Mouse (Mus musculus): Measurements from ENCODE around the gene Rnf26. TPM values are rescaled to one million over a fixed set of nuclear protein-coding genes. Genes with fewer than 3 reads are reported as not detected.

The Rnf26 gene
- polyA plus RNA-seq, 1 experiment from 2014 or later, result 35.2 TPM

DNA sequence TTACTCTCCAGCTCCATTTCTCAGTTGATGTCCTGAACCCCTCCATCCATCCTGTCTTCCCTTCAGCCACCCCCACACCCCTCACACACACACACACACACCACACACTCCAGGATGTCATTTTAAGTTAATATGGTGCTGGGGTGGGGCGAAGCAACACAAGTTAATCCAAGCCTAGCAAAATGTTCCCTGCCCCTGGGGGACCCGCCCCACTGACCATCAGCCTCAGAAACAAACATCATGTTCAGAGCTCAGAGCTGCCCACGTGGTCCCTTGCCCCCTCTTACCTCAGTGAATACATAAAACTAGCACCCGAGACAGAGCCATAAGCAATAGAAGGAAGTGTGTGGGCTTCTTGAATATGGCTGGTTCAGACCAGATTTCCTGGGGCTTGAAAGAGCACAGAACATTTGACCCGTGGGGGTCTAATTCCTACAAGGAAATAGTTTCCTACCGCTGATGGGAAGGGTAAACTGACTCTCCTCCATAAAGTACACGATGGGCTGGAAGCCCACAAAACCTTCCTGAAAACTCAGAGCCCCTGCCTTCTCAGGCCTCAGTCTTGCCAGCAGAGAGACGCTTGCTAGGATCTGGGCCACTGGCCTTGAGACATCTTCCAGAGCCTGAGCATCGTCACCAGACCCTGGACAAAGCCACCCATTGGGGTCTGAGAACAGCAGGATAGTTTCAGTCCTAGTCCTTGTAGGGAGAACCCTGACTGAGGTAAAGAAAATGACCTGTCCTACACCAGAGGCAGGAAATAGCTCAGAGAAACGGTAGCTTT lies 33.1 kb downstream of the Rnf26 start:
- no peaks in the 10 kb centered on the region for H3K36me3 ChIP-seq (replicated peaks)
- H3K4me1 ChIP-seq (replicated peaks), result peaks cover 20% of the 10 kb centered on the region
- no peaks in the 10 kb centered on the region for H3K9me3 ChIP-seq (replicated peaks)
- no peak for ATAC-seq (ENCODE audit: insufficient read depth)
- no peak overlapping the region for H3K27ac ChIP-seq (replicated peaks)
- H3K4me2 ChIP-seq, result no peak overlapping the region
- peaks cover 46% of the 10 kb centered on the region for H3K27me3 ChIP-seq
- H3K9ac ChIP-seq, result no peak overlapping the region
- WGBS (ENCODE audit: insufficient replicate concordance), result 38% methylated on average over 10 of the region's 10 CpGs
- H3K4me3 ChIP-seq (replicated peaks), result no peak overlapping the region

DNA sequence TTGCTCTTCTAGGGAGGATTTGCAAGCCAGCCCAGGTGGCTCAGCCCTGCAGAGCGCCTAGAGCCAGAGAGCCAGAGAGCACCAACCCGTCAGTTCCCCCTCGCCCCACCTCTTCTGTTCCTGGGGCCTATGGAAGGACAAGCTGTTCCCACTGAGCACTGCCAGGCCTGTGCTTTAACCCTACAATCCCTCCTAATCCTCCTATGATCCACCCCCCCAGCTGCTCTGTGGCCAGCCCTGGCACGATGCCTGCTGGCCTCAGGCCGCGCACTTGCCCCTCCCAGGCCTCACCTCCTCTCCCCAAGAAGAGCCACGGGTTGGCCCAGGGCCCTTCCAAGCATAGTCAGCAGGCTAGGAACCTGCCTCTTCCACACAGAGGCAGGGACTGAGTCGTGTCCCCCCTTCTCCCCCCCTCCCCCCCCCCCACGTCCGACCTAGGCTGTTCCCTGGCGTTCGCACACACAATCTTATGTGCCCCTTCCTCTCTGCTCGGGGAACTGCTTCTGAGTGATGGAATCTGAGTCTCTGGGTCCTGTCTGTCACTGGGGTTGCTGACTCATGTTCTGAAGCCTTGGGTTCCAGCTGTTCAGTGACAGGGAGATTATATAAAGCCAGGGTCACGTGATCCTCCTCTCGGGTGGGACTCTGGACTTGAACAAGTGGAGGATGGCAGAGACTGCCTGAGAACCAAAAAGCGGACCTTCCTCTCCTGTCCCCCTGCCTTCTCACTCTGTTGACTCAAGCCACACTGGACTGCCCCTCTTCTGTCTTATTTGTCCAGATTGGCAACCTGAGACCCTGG lies 34.2 kb downstream of the Rnf26 start:
- Histone ChIP-seq H3K36me3 (replicated peaks) (no peaks in the 10 kb centered on the region), H3K4me1 (replicated peaks) (peaks cover 9% of the 10 kb centered on the region), H3K9ac (no peak overlapping the region), H3K27me3 (peaks cover 35% of the 10 kb centered on the region), H3K4me3 (replicated peaks) (no peak overlapping the region), H3K27ac (replicated peaks) (no peak overlapping the region), H3K9me3 (replicated peaks) (no peaks in the 10 kb centered on the region), H3K4me2 (no peak overlapping the region)
- ATAC-seq (ENCODE audit: insufficient read depth), result no peak
- 33% methylated on average over 16 of the region's 16 CpGs for WGBS (ENCODE audit: insufficient replicate concordance)

DNA sequence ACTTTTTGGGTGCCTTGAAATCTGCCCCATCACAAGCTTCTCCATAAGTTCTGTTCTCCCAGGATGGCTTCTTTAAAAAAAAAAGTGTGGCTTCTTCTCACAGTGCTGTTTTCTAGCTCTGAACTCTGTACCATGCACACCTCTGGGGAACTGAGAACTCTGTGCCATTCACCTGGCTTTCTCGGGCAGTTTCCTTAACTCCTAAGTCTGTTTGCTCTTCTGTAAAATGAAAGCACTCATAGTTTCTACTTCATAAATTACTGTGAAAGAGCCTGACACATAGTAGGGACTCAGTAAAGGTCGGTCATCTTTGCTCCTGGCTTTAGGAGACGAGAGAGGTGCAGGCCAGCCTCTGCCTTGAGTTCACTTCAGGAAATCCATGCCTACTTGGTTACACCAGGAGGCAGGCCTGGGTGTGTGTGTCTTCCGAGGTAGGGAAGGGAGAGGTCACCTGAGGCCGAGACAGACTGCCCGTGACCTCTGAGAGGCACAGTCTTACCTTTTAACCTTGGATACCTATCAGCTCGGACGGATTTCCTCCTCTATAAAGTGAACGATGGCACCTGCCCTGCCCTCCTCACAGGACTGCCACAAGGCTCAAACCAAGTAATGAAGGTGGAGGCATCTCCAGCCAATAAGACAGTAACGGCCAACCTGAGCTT lies 35.0 kb downstream of the Rnf26 start:
- WGBS (ENCODE audit: insufficient replicate concordance), result 68% methylated on average over 10 of the region's 10 CpGs
- peaks cover under 1% of the 10 kb centered on the region for H3K4me1 ChIP-seq (replicated peaks)
- no peak overlapping the region for H3K4me2 ChIP-seq
- H3K27ac ChIP-seq (replicated peaks), result no peak overlapping the region
- no peak overlapping the region for H3K4me3 ChIP-seq (replicated peaks)
- no peak overlapping the region for H3K9ac ChIP-seq
- no peak for ATAC-seq (ENCODE audit: insufficient read depth)
- no peaks in the 10 kb centered on the region for H3K9me3 ChIP-seq (replicated peaks)
- peaks cover 26% of the 10 kb centered on the region for H3K27me3 ChIP-seq
- no peaks in the 10 kb centered on the region for H3K36me3 ChIP-seq (replicated peaks)

DNA sequence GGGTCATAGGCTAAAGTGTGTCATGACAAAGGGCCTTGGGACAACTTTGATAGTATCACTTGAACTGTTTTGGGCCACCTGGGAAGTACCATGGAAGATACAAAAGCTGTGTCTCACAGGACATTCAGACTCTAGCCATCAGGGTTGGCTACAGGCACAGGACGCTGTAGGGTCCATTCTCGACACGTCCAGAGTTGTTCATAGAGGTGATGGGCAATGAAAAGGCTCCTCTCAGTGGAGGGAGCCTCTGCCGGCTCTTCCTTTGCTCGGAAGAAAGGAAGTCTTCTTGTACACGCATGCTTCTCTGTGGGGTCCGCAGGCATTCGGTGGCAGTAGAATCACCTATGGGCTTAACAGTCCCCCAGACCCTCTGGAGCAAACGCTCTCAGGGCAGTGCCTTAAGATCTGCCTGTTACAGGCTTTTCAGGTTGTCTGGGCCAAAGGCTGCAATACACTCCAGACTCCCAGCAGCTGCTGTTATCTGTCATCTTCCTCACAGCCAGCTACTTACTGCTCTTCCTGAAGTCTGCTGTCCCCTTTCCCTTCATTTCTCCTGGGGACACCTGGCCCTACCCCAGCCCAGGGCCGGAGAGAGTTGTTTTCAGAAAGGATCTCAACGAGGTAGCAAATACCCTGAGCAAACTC lies 35.9 kb downstream of the Rnf26 start:
- WGBS (ENCODE audit: insufficient replicate concordance), result 64% methylated on average over 11 of the region's 11 CpGs
- no peak overlapping the region for H3K9ac ChIP-seq
- ATAC-seq (ENCODE audit: insufficient read depth), result no peak
- peaks cover 20% of the 10 kb centered on the region for H3K27me3 ChIP-seq
- H3K4me2 ChIP-seq, result no peak overlapping the region
- H3K9me3 ChIP-seq (replicated peaks), result no peaks in the 10 kb centered on the region
- no peak overlapping the region for H3K27ac ChIP-seq (replicated peaks)
- no peak overlapping the region for H3K4me3 ChIP-seq (replicated peaks)
- H3K36me3 ChIP-seq (replicated peaks), result no peaks in the 10 kb centered on the region
- H3K4me1 ChIP-seq (replicated peaks), result no peaks in the 10 kb centered on the region; the same call in 1 of the 2 replicates

DNA sequence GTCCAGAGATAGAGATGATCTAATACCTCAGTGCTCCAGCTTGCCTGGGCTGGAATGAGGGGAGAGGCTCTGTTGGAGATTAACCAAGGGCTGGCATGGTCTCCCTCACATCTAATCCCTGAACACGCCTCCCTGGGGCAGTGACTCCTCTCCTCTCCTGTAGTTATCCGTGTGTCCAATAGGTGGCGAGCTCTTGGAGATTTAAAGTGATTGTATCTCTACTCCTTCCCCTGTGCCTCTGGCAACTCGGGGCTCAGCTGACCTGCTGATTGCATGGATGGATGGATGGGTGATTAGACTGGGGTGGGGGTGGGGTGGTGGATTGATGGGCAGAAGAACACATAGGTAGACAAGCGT lies 36.6 kb downstream of the Rnf26 start:
- no peaks in the 10 kb centered on the region for H3K36me3 ChIP-seq (replicated peaks)
- 11% methylated on average over 5 of the region's 5 CpGs for WGBS (ENCODE audit: insufficient replicate concordance)

DNA sequence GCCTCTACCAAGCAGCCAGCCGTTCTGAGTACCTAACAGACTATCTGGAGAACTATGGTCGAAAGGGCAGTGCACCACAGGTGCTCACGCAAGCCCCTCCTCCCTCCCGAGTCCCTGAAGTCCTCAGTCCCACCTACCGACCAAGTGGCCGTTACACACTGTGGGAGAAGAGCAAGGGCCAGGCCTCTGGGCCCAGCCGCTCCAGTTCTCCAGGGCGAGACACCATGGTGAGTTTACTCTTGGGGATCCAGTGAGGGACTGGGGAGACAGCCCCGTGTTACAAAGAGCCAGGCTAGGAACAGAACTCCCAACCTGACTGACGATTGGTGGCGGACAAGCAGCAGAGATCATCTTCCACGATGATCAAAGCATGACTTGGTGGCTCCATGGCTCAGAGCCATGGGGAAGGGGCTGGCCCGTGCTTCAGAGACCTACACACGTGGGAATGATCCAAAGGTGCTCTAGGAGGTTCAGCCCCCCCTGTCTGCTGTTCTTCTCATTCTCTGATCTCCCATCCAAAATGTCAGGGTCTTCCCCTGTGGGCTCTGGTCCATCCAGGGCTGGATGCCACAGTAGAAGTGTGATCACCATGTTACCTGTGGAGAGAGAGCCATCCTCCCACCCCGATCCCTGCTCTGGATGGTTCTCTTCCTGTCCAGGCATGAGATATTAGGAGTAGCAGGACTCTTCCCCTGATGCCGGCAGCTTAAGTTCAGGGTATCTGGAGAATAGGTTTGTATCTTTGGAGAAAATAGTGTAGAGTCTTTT lies 37.1 kb downstream of the Rnf26 start:
- Histone ChIP-seq H3K27ac (replicated peaks) (no peak overlapping the region), H3K9me3 (replicated peaks) (no peaks in the 10 kb centered on the region), H3K27me3 (peaks cover 15% of the 10 kb centered on the region), H3K9ac (no peak overlapping the region), H3K4me1 (replicated peaks) (no peaks in the 10 kb centered on the region; the same call in 1 of the 2 replicates), H3K36me3 (replicated peaks) (no peaks in the 10 kb centered on the region), H3K4me3 (replicated peaks) (no peak overlapping the region), H3K4me2 (no peak overlapping the region)
- no peak for ATAC-seq (ENCODE audit: insufficient read depth)
- WGBS (ENCODE audit: insufficient replicate concordance), result 63% methylated on average over 16 of the region's 16 CpGs

More for the DNA sequence above, 36.6 kb downstream of the Rnf26 start:
- H3K9me3 ChIP-seq (replicated peaks), result no peaks in the 10 kb centered on the region
- no peak overlapping the region for H3K4me3 ChIP-seq (replicated peaks)
- no peak; the same call in 1 of the 2 replicates for ATAC-seq (ENCODE audit: insufficient read depth)
- no peak overlapping the region for H3K4me2 ChIP-seq
- no peak overlapping the region for H3K9ac ChIP-seq
- peaks cover 20% of the 10 kb centered on the region for H3K27me3 ChIP-seq
- no peaks in the 10 kb centered on the region; the same call in 1 of the 2 replicates for H3K4me1 ChIP-seq (replicated peaks)
- H3K27ac ChIP-seq (replicated peaks), result no peak overlapping the region

DNA sequence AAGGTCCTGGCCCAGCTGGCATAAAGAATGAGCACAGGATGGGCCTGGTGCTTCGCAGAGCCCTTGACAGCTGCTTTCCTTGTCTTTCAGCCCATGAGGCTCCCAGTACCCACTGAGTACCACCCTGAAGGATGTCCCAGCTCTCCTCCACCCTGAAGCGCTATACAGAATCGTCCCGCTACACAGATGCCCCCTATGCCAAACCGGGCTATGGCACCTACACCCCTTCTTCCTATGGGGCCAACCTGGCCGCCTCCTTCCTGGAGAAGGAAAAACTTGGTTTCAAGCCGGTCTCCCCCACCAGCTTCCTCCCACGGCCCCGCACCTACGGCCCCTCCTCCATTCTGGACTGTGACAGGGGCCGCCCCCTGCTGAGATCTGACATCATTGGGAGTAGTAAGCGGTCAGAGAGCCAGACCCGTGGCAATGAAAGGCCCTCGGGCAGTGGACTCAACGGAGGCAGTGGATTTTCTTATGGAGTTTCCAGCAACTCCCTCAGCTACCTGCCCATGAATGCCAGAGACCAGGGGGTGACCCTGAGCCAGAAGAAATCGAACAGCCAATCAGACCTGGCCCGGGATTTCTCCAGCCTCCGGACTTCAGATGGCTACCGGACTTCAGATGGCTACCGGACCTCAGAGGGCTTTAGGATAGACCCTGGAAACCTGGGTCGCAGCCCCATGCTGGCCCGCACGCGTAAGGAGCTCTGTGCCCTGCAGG lies 37.9 kb downstream of the Rnf26 start:
- ATAC-seq (ENCODE audit: insufficient read depth), result no peak
- H3K27ac ChIP-seq (replicated peaks), result no peak overlapping the region
- no peak overlapping the region for H3K4me2 ChIP-seq
- no peaks in the 10 kb centered on the region for H3K9me3 ChIP-seq (replicated peaks)
- H3K36me3 ChIP-seq (replicated peaks), result no peaks in the 10 kb centered on the region
- no peak overlapping the region for H3K4me3 ChIP-seq (replicated peaks)
- 68% methylated on average over 24 of the region's 24 CpGs for WGBS (ENCODE audit: insufficient replicate concordance)
- H3K9ac ChIP-seq, result no peak overlapping the region
- no peaks in the 10 kb centered on the region; the same call in 1 of the 2 replicates for H3K4me1 ChIP-seq (replicated peaks)
- H3K27me3 ChIP-seq, result peaks cover 23% of the 10 kb centered on the region

DNA sequence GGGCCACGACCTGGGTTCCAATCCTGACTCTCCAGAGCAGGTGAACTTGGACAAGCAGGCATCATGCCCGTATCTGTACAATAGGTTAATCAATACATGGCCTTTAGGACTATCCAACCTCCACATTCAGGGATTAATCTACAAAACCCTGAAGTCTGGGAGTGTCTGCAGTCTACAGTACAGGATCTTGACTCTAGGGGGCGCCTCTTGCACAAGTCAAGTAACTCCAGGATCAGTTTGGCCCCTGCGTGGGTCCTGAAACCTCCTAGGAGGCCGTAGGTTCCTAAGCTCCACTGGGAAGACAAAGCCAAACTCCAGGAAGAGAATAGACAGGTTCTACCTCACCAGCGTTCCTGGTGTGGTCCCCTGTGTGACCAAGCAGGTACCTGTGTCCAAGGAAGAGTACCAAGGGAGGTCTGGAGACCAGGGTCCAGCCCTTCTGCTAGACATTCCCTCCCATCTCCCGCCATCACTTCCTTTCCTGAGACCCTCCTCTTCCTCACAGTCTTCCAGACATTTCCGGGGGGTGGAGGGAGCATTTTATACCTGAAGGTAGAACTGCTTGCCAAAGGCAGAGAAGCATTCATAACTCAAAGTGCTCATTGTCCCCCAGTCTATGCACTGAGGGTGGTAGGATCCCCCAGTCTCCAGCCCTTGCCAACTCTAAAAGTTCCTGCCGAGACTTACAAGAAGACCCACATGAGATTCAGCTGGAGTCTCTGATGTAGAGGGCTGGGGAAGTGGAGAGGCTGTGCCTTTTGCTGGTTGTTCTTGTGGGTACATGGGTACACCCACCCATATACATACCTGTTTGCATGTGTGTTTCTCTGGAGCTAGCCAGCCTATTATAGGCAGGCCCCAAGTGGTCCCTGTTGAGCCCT lies 38.7 kb downstream of the Rnf26 start:
- Histone ChIP-seq H3K9me3 (replicated peaks) (no peaks in the 10 kb centered on the region), H3K4me3 (replicated peaks) (no peak overlapping the region), H3K9ac (no peak overlapping the region), H3K36me3 (replicated peaks) (no peaks in the 10 kb centered on the region), H3K27me3 (peaks cover 29% of the 10 kb centered on the region), H3K27ac (replicated peaks) (no peak overlapping the region), H3K4me2 (no peak overlapping the region), H3K4me1 (replicated peaks) (no peaks in the 10 kb centered on the region; the same call in 1 of the 2 replicates)
- no peak for ATAC-seq (ENCODE audit: insufficient read depth)
- 38% methylated on average over 9 of the region's 9 CpGs for WGBS (ENCODE audit: insufficient replicate concordance)

DNA sequence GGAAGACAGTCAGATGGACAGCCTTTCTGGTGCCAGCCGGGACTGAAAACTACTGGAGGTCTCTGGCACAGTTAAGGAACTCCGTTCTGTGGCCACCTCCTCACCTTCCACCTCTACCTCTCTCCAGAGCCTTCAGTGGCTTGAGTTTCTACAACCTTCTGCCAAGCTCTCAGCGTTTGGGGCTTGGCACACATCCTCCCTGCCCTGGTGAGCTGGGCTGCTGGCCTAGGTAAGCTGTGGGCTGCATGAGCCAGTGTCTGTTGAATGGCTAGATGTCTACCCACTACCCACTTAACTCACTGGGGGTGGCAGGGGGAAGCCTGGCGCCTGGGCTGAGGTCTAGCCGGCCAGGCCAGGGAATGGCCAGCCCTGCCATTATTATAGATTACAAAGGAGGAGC lies 40.2 kb downstream of the Rnf26 start:
- 53% methylated on average over 5 of the region's 5 CpGs for WGBS (ENCODE audit: insufficient replicate concordance)
- Histone ChIP-seq H3K36me3 (replicated peaks) (no peaks in the 10 kb centered on the region), H3K9me3 (replicated peaks) (no peaks in the 10 kb centered on the region), H3K4me3 (replicated peaks) (no peak overlapping the region), H3K9ac (no peak overlapping the region), H3K4me1 (replicated peaks) (0 out of 2 replicates have a peak, but pooled peaks cover under 1% of the 10 kb centered on the region), H3K27ac (replicated peaks) (no peak overlapping the region), H3K27me3 (peaks cover 26% of the 10 kb centered on the region), H3K4me2 (no peak overlapping the region)
- ATAC-seq (ENCODE audit: insufficient read depth), result no peak
